Mouse (Mus musculus) liver, adult 2 months (tissue): ENCODE results near the gene Plgrkt.

ENCODE experiments used
- CTCF ChIP-seq: fragments of 200-500 bp; IDR thresholded peaks from 2 replicates; pipeline ENCODE4 v1.5.1; 2011; ENCODE audit warnings: low read depth, low read length, control low read depth
- POLR2A ChIP-seq: fragments of 200-500 bp; IDR thresholded peaks from 2 replicates; pipeline ENCODE4 v1.6.1; 2011; ENCODE audit warnings: low read length, control low read depth; ENCODE audit not compliant: insufficient read depth; ENCODE audit errors: extremely low read depth

DNA sequence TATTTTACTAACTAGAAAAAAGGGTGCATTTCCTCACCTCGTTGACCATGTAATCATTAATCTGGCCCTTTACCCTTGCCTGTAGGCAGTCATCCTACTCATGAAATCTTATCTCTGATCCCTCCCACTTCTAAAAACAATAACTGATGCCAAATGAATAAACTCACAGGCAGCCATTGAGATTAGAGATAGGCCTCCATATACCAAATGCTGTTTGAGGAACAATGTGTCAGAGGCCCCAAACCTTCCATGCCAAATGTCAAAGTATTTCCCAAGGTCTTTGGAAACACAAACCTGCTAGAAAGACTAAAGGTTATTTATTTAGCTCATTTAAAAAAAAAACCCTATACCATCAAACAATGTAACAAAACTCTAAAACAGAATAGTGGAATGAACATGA is 29.2 kb upstream of the Plgrkt start:
- TF ChIP-seq CTCF (no peak), POLR2A (no peak)
